Mouse (Mus musculus) testis, adult 2 months (tissue): Measurements from ENCODE around the gene Phykpl. TPM values are rescaled to one million over a fixed set of nuclear protein-coding genes. Genes with fewer than 3 reads are reported as not detected.
A peak's percentile ranks its signal among the peaks of the same experiment; 100 is the strongest.

Source experiments
- H3K27ac ChIP-seq: fragments of 200-500 bp; 2 replicates; pipeline ENCODE4 v1.5.1; 2012; ENCODE audit warnings: low read depth, low read length; ENCODE audit not compliant: control insufficient read depth, insufficient read depth
- H3K27me3 ChIP-seq: fragments of 200-500 bp; 2 replicates; pipeline ENCODE4 v1.6.1; 2012; ENCODE audit warnings: mild to moderate bottlenecking, low read length, moderate library complexity; ENCODE audit not compliant: control insufficient read depth, insufficient read depth
- H3K36me3 ChIP-seq: fragments of 200-500 bp; 2 replicates; pipeline ENCODE4 v1.6.1; 2012; ENCODE audit warnings: mild to moderate bottlenecking, low read length; ENCODE audit not compliant: control insufficient read depth, insufficient read depth
- H3K4me1 ChIP-seq: fragments of 200-500 bp; 2 replicates; pipeline ENCODE4 v1.6.1; 2012; ENCODE audit warnings: low read length; ENCODE audit not compliant: control insufficient read depth, insufficient read depth
- H3K4me3 ChIP-seq: fragments of 200-500 bp; 2 replicates; pipeline ENCODE4 v1.5.1; 2012; ENCODE audit warnings: low read depth, mild to moderate bottlenecking, low read length, moderate library complexity, mixed read lengths; ENCODE audit not compliant: control insufficient read depth
- CTCF ChIP-seq: fragments of 200-500 bp; IDR thresholded peaks from 2 replicates; pipeline ENCODE4 v1.5.1; 2012; ENCODE audit warnings: low read depth, mild to moderate bottlenecking, inconsistent platforms, low read length, moderate library complexity; ENCODE audit not compliant: control insufficient read depth, insufficient read depth, insufficient replicate concordance
- POLR2A ChIP-seq: fragments of 200-500 bp; IDR thresholded peaks from 2 replicates; pipeline ENCODE4 v1.6.1; 2012; ENCODE audit warnings: low read depth, mild to moderate bottlenecking, inconsistent platforms, low read length, moderate library complexity; ENCODE audit not compliant: control insufficient read depth
- polyA plus RNA-seq: library from polyadenylated mRNA; depleted of rRNA; stranded (reverse); fragments of >200 nt; gene quantifications from 2 replicates; pipeline ENCODE4 v1.2.3, GENCODE M21; 2012

The Phykpl gene
- polyA plus RNA-seq, 1 experiment, result 7.3 TPM

DNA sequence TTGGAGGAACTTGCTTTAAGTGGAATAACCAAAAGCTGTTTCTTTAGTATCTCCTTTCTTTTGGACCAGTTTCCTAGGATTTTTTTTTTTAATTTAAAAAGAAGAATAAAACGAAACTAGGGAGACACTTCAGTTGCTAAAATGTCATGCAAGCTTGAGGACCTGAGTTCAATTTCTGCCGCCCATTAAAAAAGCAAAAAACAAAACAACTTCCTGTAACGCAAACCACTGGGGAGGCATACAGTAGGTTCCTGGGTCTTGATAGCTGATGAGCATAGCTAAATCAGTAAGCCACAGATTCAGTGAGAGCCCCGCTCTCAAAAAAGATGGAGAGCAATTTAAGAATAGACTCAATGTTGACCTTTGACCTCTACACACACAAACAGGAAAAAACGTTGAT is 53.9 kb downstream of the Phykpl start:
- Histone ChIP-seq H3K36me3 (no peaks in the 10 kb centered on the region), H3K27me3 (no peaks in the 10 kb centered on the region), H3K27ac (no peak overlapping the region; the same call in 1 of the 2 replicates), H3K4me3 (no peak overlapping the region), H3K4me1 (peaks cover 18% of the 10 kb centered on the region)
- no peak for TF ChIP-seq CTCF
- TF ChIP-seq POLR2A, result no peak

DNA sequence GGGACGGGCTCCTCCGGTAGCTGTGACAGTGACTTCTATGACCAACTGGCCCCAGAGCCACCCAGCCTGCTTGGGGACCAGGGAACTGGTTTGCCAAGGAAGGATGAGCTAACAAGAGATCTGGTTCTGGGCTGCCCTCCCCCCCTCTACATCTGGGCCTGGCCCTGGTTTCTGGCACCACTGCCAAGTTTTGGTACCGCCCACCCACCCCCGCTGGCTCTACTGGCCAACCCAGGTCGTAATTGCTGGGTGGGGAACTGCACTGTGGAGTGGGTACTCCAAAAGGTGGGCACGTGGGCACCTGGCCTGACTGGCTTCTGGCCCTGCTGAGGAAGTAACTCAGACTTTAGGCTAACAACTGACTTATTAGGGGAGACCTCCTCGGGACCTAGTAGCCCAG is 56.2 kb downstream of the Phykpl start:
- Histone ChIP-seq H3K36me3 (no peaks in the 10 kb centered on the region), H3K4me3 (no peak overlapping the region), H3K27me3 (no peaks in the 10 kb centered on the region), H3K4me1 (peaks cover 13% of the 10 kb centered on the region), H3K27ac (no peak overlapping the region)
- TF ChIP-seq POLR2A (no peak), CTCF (no peak)

DNA sequence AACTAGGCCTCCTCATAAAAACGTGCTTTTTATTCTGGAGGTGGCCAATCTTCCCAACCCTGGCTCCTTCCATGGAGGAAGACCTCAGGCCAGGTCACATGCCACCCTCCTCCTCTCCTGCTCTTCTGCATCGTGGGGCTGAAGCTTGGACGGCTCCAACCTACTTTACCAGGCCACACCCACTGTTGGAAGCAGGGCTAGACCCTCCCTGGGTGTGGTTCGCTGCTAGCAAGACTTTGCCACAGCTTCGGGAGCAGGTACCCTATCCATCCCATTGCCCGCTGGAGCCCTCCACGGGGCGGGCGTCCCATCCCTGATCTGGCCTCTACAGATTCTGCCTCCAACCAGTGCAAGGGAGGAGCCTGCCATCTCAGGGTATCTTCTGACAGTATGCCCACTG is 58.6 kb downstream of the Phykpl start:
- TF ChIP-seq POLR2A (no peak), CTCF (no peak)
- H3K27ac ChIP-seq, result no peak overlapping the region
- H3K4me1 ChIP-seq, result peaks cover 5% of the 10 kb centered on the region
- no peaks in the 10 kb centered on the region for H3K27me3 ChIP-seq
- no peaks in the 10 kb centered on the region for H3K36me3 ChIP-seq
- no peak overlapping the region for H3K4me3 ChIP-seq

DNA sequence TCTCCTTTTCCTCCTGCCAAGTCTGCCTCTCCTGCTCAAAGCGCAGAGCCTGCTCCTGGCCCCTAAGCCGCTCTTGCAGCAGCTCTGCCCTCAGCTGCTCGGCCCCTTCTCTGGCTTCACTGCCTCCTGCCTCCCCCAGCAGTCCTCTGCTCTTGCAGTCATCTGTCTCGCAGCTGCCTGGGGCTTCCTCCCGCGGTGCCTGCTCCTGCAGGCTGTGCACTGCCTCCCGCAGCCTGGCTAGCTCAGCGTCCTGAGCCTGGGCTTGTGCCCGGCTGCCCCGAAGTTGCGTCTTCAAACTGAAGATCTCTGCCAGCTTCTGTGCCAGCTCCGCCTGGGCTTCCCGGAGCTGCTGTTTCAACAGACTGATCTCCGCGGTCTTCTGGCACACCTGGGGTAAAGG is 59.2 kb downstream of the Phykpl start:
- Histone ChIP-seq H3K27ac (peak overlapping the region; percentile 46), H3K4me3 (no peak overlapping the region), H3K27me3 (no peaks in the 10 kb centered on the region), H3K36me3 (no peaks in the 10 kb centered on the region), H3K4me1 (peaks cover 11% of the 10 kb centered on the region)
- TF ChIP-seq CTCF (no peak), POLR2A (no peak)

DNA sequence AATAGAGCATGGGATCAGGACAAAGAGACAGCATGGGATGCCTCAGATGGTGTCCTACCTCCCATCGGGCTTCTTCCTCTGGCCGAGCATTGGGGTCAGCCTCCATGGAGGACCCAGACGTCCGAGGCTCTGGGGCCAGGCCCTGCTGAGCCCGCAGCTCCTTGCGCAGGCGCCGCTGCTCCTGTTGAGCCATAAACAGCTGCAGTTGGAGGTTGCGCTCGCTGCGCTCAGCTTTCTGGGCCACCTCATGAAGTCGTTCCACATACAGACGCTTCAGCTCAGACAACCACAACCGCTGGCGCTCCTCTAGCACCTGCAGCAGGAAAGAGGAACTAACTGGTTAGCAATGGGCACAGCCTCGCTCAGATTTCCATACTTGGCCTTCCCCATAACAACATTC is 59.7 kb downstream of the Phykpl start:
- H3K27me3 ChIP-seq, result no peaks in the 10 kb centered on the region
- H3K4me1 ChIP-seq, result peaks cover 15% of the 10 kb centered on the region
- TF ChIP-seq POLR2A (no peak), CTCF (no peak)
- no peaks in the 10 kb centered on the region for H3K36me3 ChIP-seq
- H3K4me3 ChIP-seq, result no peak overlapping the region
- H3K27ac ChIP-seq, result no peak overlapping the region

DNA sequence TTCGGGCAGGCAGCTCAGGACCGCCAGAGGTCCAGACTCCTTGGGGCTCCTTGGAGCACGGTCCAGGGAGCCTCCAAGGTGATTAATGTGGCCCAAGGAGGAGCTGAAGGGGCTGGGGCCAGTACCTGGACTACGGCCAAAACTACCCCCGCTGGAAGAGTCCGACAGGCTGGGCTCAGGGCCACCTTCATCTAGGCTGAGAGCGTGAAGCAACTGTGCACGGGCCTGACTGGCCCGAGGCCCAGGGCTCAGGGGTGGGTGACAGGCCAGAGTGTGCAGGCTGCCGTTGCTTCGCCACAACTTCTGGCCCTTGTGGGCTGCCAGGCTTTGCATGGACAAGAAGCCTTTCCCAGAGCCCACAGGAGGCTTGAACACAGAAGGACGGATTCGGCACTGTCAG is 60.7 kb downstream of the Phykpl start:
- Histone ChIP-seq H3K27ac (no peak overlapping the region), H3K4me3 (no peak overlapping the region), H3K36me3 (no peaks in the 10 kb centered on the region), H3K4me1 (peaks cover 23% of the 10 kb centered on the region), H3K27me3 (no peaks in the 10 kb centered on the region)
- TF ChIP-seq CTCF (no peak), POLR2A (no peak)

DNA sequence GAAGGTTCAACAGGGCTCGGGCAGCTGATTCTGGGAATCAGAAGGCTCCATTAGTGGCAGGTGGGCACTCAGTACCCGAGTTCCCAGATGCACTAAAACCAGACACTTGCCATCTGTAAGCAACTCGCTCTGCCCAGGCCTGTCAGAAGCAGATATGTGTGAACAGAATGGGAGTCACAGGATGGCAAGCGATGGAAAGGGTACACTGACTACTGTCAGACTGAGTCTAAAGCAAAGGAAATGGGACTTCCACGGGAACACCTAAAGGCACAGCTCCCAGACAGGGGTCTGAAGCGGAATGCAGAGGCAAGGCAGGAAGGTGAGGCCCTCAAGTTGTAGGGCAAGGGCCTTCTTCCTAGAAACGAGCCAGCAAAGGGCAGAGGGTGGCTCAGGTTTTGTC is 61.7 kb downstream of the Phykpl start:
- Histone ChIP-seq H3K27ac (no peak overlapping the region), H3K4me3 (no peak overlapping the region), H3K4me1 (peaks cover 32% of the 10 kb centered on the region), H3K36me3 (no peaks in the 10 kb centered on the region), H3K27me3 (no peaks in the 10 kb centered on the region)
- TF ChIP-seq POLR2A (no peak), CTCF (no peak)

DNA sequence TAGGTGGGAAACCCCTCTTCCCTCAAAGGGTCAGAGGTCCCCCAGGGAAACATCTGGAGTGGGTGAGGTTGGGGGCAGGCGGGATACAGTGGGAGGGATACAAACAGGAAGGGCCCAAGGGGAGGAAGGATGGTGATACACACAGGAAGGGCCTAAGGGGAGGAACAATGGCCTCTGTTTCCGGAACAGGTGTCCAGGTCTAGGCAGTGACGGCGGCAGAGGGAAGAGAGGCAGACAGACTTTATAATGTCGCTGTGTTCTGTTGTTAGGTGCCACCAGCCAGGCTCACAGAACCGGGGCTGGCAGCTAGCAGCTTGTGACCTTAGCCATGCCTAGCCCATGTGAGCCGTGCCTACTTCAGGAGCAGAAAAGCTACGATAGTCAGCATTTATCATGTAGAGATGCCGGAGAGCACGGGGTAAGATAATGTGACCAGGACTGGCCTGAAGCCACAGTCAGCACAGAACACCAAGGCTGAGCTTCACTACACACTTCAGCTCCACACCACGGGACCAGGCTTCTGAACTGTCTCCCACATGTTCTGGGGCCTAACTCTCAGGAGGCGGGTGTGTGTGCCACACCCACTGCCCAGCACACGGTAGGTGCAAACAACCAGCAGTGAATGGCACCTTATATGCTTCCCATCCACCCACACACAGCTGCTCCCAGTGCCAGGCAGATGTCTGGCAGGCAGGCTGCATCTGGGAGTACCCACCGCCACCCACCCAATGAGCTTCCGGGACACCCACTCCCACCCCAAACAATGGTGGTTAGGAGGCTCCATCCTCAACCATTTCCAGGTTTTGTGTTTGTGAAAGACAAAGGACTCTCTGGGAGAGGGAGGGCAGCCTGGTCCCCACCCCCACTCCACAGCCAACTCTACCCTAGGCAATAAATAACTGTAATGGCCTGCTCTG is 62.5 kb downstream of the Phykpl start:
- Histone ChIP-seq H3K4me3 (no peak overlapping the region), H3K4me1 (peaks cover 32% of the 10 kb centered on the region), H3K27ac (0 out of 2 replicates have a peak overlapping the region, but pooled peaks have one; percentile 22), H3K27me3 (no peaks in the 10 kb centered on the region), H3K36me3 (no peaks in the 10 kb centered on the region)
- TF ChIP-seq POLR2A, result no peak
- TF ChIP-seq CTCF, result no peak
